Mouse (Mus musculus) liver, postnatal 0 days (tissue): ENCODE results near the gene Slc16a2. TPM values are rescaled to one million over a fixed set of nuclear protein-coding genes. Genes with fewer than 3 reads are reported as not detected.
A peak's percentile ranks its signal among the peaks of the same experiment; 100 is the strongest.
"Not testable (repeated sequence)": the region's sequence is repeated elsewhere in the genome, so short reads cannot be mapped to it uniquely, and the experiment has no call there.

ENCODE experiments used
- ATAC-seq: fragments of 200-750 bp; cut with Nextera tagmentation; 2 replicates; pipeline ENCODE4 v1.8.0; 2017; ENCODE audit warnings: mild to moderate bottlenecking, moderate library complexity
- DNase-seq: peaks from one replicate; pipeline ENCODE4 v3.0.0-alpha.2; 2016
- H3K27ac ChIP-seq: fragments of 300-500 bp; sonication (generic); 2 replicates; pipeline ENCODE4 v1.5.1; 2014; ENCODE audit warnings: antibody characterized with exemption, moderate library complexity, mild to moderate bottlenecking, low read depth
- H3K27me3 ChIP-seq: fragments of 300-500 bp; sonication (generic); 2 replicates; pipeline ENCODE4 v1.6.1; 2014; ENCODE audit warnings: low read length, control low read depth, mixed read lengths; ENCODE audit not compliant: insufficient read depth
- H3K36me3 ChIP-seq: fragments of 300-500 bp; sonication (generic); replicated peaks from 2 replicates; pipeline ENCODE4 v1.6.1; 2014; ENCODE audit warnings: mild to moderate bottlenecking, control low read depth, low read length, moderate library complexity, mixed read lengths; ENCODE audit not compliant: insufficient read depth
- H3K4me1 ChIP-seq: fragments of 300-500 bp; sonication (generic); 2 replicates; pipeline ENCODE4 v1.6.1; 2014; ENCODE audit warnings: antibody characterized with exemption, mild to moderate bottlenecking, control low read depth; ENCODE audit not compliant: insufficient read depth
- H3K4me2 ChIP-seq: fragments of 300-500 bp; sonication (generic); 2 replicates; pipeline ENCODE4 v1.6.1; 2014; ENCODE audit warnings: low read depth, mild to moderate bottlenecking, low read length, moderate library complexity, mixed read lengths
- H3K4me3 ChIP-seq: fragments of 300-500 bp; sonication (generic); 2 replicates; pipeline ENCODE4 v1.5.1; 2014; ENCODE audit warnings: low read depth, low read length
- H3K9ac ChIP-seq: fragments of 300-500 bp; sonication (generic); replicated peaks from 2 replicates; pipeline ENCODE4 v1.6.1; 2014; ENCODE audit warnings: mild to moderate bottlenecking, moderate library complexity
- H3K9me3 ChIP-seq: fragments of 300-500 bp; sonication (generic); 2 replicates; pipeline ENCODE4 v1.6.1; 2016; ENCODE audit warnings: mild to moderate bottlenecking, control low read depth, low read length, mixed read lengths
- CTCF ChIP-seq: sonication (generic); IDR thresholded peaks from 2 replicates; pipeline ENCODE4 v1.5.1; 2016; ENCODE audit warnings: antibody characterized with exemption, low read depth
- EP300 ChIP-seq: IDR thresholded peaks from 2 replicates; pipeline ENCODE4 v1.6.1; 2016; ENCODE audit warnings: antibody characterized with exemption, low read depth, mild to moderate bottlenecking
- WGBS: fragments of 180-500 bp; shearing (Covaris S2); extraction: QIAGEN DNeasy Blood & Tissue Kit; methylation state at CpG from one replicate; pipeline ENCODE4 v1.1.7; 2014; ENCODE audit not compliant: insufficient replicate concordance; 5-methylcytosine and 5-hydroxymethylcytosine counted together
- polyA plus RNA-seq: library from polyadenylated mRNA; unstranded; fragments of >200 nt; fragmentation: Nextera tagmentation; extraction: Ambion mirVana; gene quantifications from 2 replicates; pipeline ENCODE4 v1.2.1, GENCODE M21; 2015

Gene Slc16a2
- polyA plus RNA-seq, 1 experiment from 2014 or later = 22.6 TPM

DNA sequence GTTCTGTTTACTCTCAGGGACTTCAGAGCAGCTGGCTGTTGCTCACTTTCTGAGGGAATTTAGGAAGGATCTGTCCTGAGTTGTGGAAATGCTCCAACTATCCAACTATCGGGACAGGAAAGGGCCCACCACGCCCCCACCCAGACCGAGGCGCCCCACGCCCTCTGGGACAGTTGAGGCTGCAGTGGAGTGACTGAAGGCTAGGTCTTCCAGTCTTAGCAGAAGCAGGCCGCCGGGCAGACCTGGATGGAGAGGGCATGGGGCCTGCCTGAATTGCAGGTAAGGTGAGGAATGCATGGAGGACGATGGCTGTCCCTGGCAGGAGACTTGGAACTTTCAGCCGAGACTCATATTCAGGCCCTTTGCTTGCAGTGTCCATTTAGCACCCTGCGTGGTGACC is 127.4 kb downstream of the Slc16a2 start:
- Histone ChIP-seq H3K9me3 (peaks cover 2% of the 10 kb centered on the region; the same call in 1 of the 2 replicates), H3K27me3 (peaks cover 24% of the 10 kb centered on the region; the same call in 1 of the 2 replicates), H3K4me3 (no peak overlapping the region), H3K27ac (no peak overlapping the region), H3K4me2 (peak overlapping the region; percentile 68), H3K9ac (no peak overlapping the region), H3K4me1 (no peaks in the 10 kb centered on the region), H3K36me3 (no peaks in the 10 kb centered on the region)
- ATAC-seq (no peak), DNase-seq (no peak)
- 46% methylated on average over 10 of the region's 10 CpGs for WGBS
- TF ChIP-seq CTCF (no peak), EP300 (no peak)

GRCm38 (mm10) chrX:103692916-103693315 is 128.9 kb downstream of the Slc16a2 start:
- H3K27ac ChIP-seq = no peak overlapping the region
- DNase-seq (no peak), ATAC-seq (no peak)
- no peak overlapping the region for H3K9ac ChIP-seq
- no peaks in the 10 kb centered on the region for H3K4me1 ChIP-seq
- no peaks in the 10 kb centered on the region for H3K36me3 ChIP-seq
- peaks cover 2% of the 10 kb centered on the region; the same call in 1 of the 2 replicates for H3K9me3 ChIP-seq
- WGBS = 83% methylated on average over 5 of the region's 5 CpGs
- H3K27me3 ChIP-seq = peaks cover 21% of the 10 kb centered on the region; the same call in 1 of the 2 replicates
- TF ChIP-seq EP300 = no peak
- TF ChIP-seq CTCF = no peak
- H3K4me3 ChIP-seq = no peak overlapping the region
- no peak overlapping the region for H3K4me2 ChIP-seq

DNA sequence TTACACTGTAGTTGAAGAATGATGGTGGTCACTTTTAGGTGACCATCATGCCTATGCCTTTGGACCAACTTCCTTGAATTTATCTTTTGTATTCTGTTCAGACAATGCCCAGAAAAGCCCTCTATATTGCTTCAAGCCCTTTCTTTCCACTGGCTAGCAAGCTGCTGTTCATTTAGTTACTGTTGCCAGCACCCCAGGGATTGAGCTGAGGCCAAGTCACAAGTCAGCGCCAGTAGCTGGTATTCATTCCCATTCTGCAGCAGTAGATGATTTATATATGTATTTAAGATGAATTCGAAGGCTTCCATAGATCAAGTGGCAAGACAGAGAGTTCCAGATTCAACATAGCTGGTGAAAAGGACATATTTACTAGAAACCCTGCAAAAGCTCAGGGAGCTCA is 133.2 kb downstream of the Slc16a2 start:
- Histone ChIP-seq H3K27me3 (peaks cover 9% of the 10 kb centered on the region; the same call in 1 of the 2 replicates), H3K27ac (no peak overlapping the region), H3K4me2 (no peak overlapping the region), H3K9me3 (peaks cover 2% of the 10 kb centered on the region; the same call in 1 of the 2 replicates), H3K4me3 (no peak overlapping the region), H3K9ac (no peak overlapping the region), H3K4me1 (no peaks in the 10 kb centered on the region), H3K36me3 (no peaks in the 10 kb centered on the region)
- WGBS = 76% methylated on average over 2 of the region's 2 CpGs
- TF ChIP-seq CTCF = no peak
- no peak for TF ChIP-seq EP300
- no peak for DNase-seq
- no peak for ATAC-seq

DNA sequence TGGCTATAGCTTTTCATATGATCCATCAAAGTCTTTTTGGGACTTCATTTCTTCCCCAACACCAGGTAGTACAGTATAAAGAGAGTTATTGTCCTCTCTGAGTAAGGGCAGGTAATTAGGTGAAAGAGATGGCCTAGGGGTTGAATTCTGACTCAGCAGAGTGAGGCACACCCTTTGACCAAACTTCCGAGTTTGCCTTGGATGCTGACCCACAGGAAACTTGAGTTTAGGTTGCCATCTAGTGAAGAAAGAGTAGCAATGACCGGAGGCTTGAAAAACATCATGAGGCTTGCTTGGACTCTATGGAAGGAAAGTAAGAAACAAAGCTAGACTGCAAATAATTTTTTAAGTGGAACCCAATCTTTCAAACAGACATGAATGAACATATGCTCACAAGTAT is 147.1 kb downstream of the Slc16a2 start:
- 32% methylated on average over 2 of the region's 2 CpGs for WGBS
- DNase-seq (no peak), ATAC-seq (no peak)
- no peak overlapping the region for H3K27ac ChIP-seq
- TF ChIP-seq EP300 = no peak
- TF ChIP-seq CTCF = peak; percentile 51
- H3K9me3 ChIP-seq = no peaks in the 10 kb centered on the region
- no peak overlapping the region for H3K4me2 ChIP-seq
- H3K36me3 ChIP-seq = no peaks in the 10 kb centered on the region
- no peak overlapping the region for H3K9ac ChIP-seq
- H3K4me3 ChIP-seq = no peak overlapping the region
- no peaks in the 10 kb centered on the region for H3K27me3 ChIP-seq
- H3K4me1 ChIP-seq = no peaks in the 10 kb centered on the region

DNA sequence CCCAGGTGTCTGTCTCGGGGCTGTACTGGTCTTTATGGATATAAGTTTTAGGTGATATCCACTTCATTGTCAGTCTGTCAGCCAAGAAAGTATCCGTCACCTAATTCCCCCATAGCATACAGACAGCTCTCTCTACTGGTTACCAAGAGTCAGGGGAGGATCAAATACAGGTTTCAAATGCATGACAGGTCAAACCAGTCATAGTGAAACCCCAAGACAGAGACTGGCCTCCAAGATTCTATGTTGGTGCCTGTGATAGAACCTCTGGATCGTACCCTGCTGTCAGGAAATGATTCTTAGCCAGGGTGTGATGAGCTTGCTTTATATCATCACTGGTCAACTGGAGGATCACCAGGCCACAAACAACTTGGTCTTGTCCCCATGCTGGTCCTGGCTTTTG is 148.0 kb downstream of the Slc16a2 start:
- H3K9me3 ChIP-seq = no peaks in the 10 kb centered on the region
- no peak overlapping the region for H3K4me2 ChIP-seq
- H3K27me3 ChIP-seq = no peaks in the 10 kb centered on the region
- H3K4me3 ChIP-seq = no peak overlapping the region
- no peak overlapping the region for H3K27ac ChIP-seq
- no peak for ATAC-seq
- H3K9ac ChIP-seq = no peak overlapping the region
- H3K36me3 ChIP-seq = no peaks in the 10 kb centered on the region
- no peak for DNase-seq
- TF ChIP-seq EP300 = no peak
- TF ChIP-seq CTCF = no peak
- H3K4me1 ChIP-seq = no peaks in the 10 kb centered on the region
- 60% methylated on average over 3 of the region's 3 CpGs for WGBS

- no peak for ATAC-seq
- no peak for DNase-seq
- Histone ChIP-seq H3K36me3 (no peaks in the 10 kb centered on the region), H3K4me2 (no peak overlapping the region), H3K9ac (no peak overlapping the region), H3K27ac (no peak overlapping the region), H3K4me1 (no peaks in the 10 kb centered on the region), H3K9me3 (no peaks in the 10 kb centered on the region), H3K4me3 (no peak overlapping the region), H3K27me3 (no peaks in the 10 kb centered on the region)
- TF ChIP-seq EP300 (no peak), CTCF (no peak)
These were observed 151.5 kb downstream of the Slc16a2 start for GRCm38 (mm10) chrX:103670245-103670644.

DNA sequence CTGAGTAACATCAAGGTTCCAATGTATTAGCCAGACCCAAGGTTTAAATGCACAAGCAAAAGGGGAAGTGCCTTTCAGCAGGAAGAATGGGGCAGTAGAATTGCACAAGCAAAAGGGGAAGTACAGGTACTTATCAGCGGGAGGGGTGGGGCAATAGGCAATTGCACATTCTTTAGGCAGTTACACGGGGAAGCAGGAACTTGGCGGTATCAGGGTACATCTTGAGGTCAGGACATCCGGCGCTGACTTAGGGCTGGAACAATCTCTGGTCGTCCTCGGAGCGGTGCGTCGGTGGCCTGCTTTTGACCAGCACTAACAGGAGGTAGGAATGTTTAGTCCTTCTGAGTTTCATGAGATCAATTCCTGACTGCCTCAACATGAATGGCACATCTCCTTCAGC is 157.3 kb downstream of the Slc16a2 start:
- H3K4me2 ChIP-seq, H3K9me3 ChIP-seq, H3K4me1 ChIP-seq, ATAC-seq, H3K27ac ChIP-seq, DNase-seq, H3K9ac ChIP-seq, H3K4me3 ChIP-seq, H3K27me3 ChIP-seq, H3K36me3 ChIP-seq: not testable (repeated sequence)
- WGBS = 58% methylated on average over 10 of the region's 10 CpGs
